Mouse (Mus musculus) kidney, postnatal 25 days (tissue): ENCODE data around the gene Rps27l.

Source experiments
- DNase-seq, 2 experiments: peaks; one replicate each; pipeline ENCODE4 v3.0.0; 2021; ENCODE audit warnings: mixed read lengths in 2 of 2

Gene Rps27l

GRCm38 (mm10) chr9:66920488-66921279 lies 25.2 kb upstream of the Rps27l start:
- no peak for DNase-seq

GRCm38 (mm10) chr9:66922076-66922475 lies 23.8 kb upstream of the Rps27l start:
- peak in 1 of 2 experiments; percentile 21 for DNase-seq

- DNase-seq, result no peak
Measured at GRCm38 (mm10) chr9:66925853-66926252, 20.0 kb upstream of the Rps27l start.

GRCm38 (mm10) chr9:66927696-66928402 lies 18.0 kb upstream of the Rps27l start:
- no peak for DNase-seq

GRCm38 (mm10) chr9:66930351-66930750 lies 15.5 kb upstream of the Rps27l start:
- no peak for DNase-seq

GRCm38 (mm10) chr9:66933869-66934808 lies 11.7 kb upstream of the Rps27l start:
- DNase-seq, result no peak

GRCm38 (mm10) chr9:66937507-66937906 lies 8.4 kb upstream of the Rps27l start:
- DNase-seq, result peak; percentile 43 to 60

- DNase-seq, result peak in 1 of 2 experiments; percentile 67
Measured at GRCm38 (mm10) chr9:66938836-66939235, 7.0 kb upstream of the Rps27l start.

- no peak for DNase-seq
Measured at GRCm38 (mm10) chr9:66945161-66945560, 725 bp upstream of the Rps27l start.

- DNase-seq, result no peak
Measured at GRCm38 (mm10) chr9:66948536-66948935, 2.6 kb downstream of the Rps27l start.

- no peak for DNase-seq
Measured at GRCm38 (mm10) chr9:66952321-66952720, 6.4 kb downstream of the Rps27l start.

- no peak for DNase-seq
Measured at GRCm38 (mm10) chr9:66952886-66953285, 7.0 kb downstream of the Rps27l start.

- no peak for DNase-seq
Measured at GRCm38 (mm10) chr9:66957451-66957850, 11.6 kb downstream of the Rps27l start.

- no peak for DNase-seq
Measured at GRCm38 (mm10) chr9:66961478-66961877, 15.6 kb downstream of the Rps27l start.

GRCm38 (mm10) chr9:66967492-66967891 lies 21.6 kb downstream of the Rps27l start:
- DNase-seq, result no peak

GRCm38 (mm10) chr9:66971116-66971515 lies 25.2 kb downstream of the Rps27l start:
- DNase-seq, result no peak

GRCm38 (mm10) chr9:66974721-66975225 lies 28.9 kb downstream of the Rps27l start:
- peak; percentile 93 to 96 for DNase-seq

GRCm38 (mm10) chr9:66975239-66975645 lies 29.4 kb downstream of the Rps27l start, which contains the start of gene Lactb:
Lactb (minus strand) TSS chr9:66975484.
- DNase-seq, result peak; percentile 98 to 99

GRCm38 (mm10) chr9:66977121-66977520 lies 31.2 kb downstream of the Rps27l start:
- no peak for DNase-seq

- DNase-seq, result peak in 1 of 2 experiments; percentile 31
Measured at GRCm38 (mm10) chr9:66977982-66978381, 32.1 kb downstream of the Rps27l start.

- DNase-seq, result no peak
Measured at GRCm38 (mm10) chr9:66978468-66978867, 32.6 kb downstream of the Rps27l start.

- DNase-seq, result peak; percentile 76 to 86
Measured at GRCm38 (mm10) chr9:66980458-66980857, 34.6 kb downstream of the Rps27l start.

- DNase-seq, result no peak
Measured at GRCm38 (mm10) chr9:66982085-66982484, 36.2 kb downstream of the Rps27l start.
